Mouse (Mus musculus) olfactory bulb, adult 2 months (tissue): Measurements from ENCODE around the gene Zfp706.

ENCODE experiments used
- CTCF ChIP-seq: fragments of 200-500 bp; IDR thresholded peaks from 2 replicates; pipeline ENCODE4 v1.5.1; 2012; ENCODE audit warnings: low read depth, mild to moderate bottlenecking, low read length, moderate library complexity; ENCODE audit not compliant: insufficient read depth
- POLR2A ChIP-seq: fragments of 200-500 bp; IDR thresholded peaks from 2 replicates; pipeline ENCODE4 v1.6.1; 2012; ENCODE audit warnings: mild to moderate bottlenecking, low read depth, low read length, moderate library complexity; ENCODE audit not compliant: insufficient read depth

DNA sequence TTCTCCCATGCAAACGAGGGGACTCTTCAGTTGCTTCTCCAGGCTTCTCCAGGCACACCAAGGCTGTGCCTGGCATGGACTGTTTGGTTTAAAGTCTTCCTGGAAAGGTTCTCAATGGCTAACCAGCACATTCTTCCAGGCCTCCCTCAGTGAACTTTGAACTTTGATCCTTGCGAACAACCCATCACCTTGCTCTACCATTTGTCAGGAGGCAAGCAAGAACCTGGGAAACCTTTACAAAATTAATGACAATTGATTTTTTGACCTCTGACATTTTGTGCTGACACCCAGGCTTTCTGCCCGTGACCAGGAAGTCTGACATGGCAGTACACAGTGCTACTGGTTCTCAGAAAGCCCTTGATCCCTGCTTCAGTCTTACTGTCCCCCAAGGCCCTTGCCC is 24.1 kb downstream of the Zfp706 start:
- TF ChIP-seq CTCF (no peak), POLR2A (no peak)
